Mouse (Mus musculus): ENCODE measurements around the gene Serpinb3a. TPM values are rescaled to one million over a fixed set of nuclear protein-coding genes. Genes with fewer than 3 reads are reported as not detected.
"Not testable (repeated sequence)": the region's sequence is repeated elsewhere in the genome, so short reads cannot be mapped to it uniquely, and the experiment has no call there.

The Serpinb3a gene
- not detected for total RNA-seq (2022)

- no peak for DNase-seq (ENCODE audit: low spot score in 2 of 2)
Observed at GRCm38 (mm10) chr1:107052203-107052602, at the start of gene Serpinb3a. Gene Serpinb3a, minus strand, starts transcription at chr1:107052303.

- DNase-seq (ENCODE audit: low spot score in 2 of 2) = no peak
Observed at GRCm38 (mm10) chr1:107098417-107098816, 46.3 kb upstream of the Serpinb3a start.

DNA sequence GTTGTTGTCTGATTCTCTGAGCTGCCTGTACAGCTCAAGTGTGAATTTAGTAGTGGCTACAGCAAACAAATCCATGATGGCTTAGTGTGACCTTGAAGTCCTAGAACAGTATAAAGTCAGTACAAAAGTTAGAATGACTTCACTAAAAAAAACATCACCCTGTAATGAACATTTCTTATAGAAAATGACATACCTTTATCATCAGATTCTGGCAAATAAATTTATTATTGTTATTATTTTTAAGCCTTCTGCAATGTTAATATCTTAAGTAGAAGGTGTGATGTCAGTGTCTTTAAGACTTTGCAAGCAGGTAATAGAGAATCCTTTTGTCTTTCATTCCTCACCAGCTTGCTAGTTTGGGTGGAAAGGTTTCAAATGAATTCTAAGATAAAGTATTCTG lies 31.3 kb upstream of the Serpinb3a start, which contains the start of gene Serpinb3d:
TSS of gene Serpinb3d (minus strand) at position 101 of the 400 bp plus-strand sequence.
- no peak for DNase-seq (ENCODE audit: low spot score in 2 of 2)

DNA sequence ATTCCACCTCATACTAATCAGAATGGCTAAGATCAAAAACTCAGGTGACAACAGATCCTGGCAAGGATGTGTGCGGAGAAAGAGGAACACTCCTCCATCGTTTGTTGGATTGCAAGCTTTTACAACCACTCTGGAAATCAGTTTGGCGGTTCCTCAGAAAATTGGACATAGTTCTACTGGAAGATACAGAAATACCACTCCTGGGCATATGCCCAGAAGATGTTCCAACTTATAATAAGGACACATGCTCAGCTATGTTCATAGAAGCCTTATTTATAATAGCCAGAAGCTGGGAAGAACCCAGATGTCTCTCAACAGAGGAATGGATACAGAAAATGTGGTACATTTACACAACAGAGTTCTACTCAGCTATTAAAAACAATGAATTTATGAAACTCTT lies 17.9 kb downstream of the Serpinb3a start:
- DNase-seq (ENCODE audit: low spot score in 2 of 2) = not testable (repeated sequence)

DNA sequence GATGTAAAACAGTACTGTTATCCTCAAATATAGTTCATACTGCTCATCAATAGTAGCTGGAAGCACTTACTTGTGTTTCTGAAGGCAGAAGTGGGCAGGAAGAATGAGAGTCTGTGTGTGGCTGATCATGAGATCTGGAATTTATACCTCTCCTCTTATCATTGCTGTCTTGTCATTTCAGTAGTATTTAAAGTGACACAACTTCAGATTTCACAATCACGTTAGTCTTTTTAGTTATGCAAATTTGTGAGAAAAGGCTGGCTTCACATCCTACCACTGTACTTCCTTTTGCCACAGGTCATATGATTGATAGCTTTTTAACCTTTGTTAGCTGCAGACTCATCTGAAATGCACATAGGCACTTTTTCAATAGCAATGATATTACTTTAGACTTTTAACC lies 26.2 kb downstream of the Serpinb3a start:
- DNase-seq (ENCODE audit: low spot score in 2 of 2) = no peak

GRCm38 (mm10) chr1:107015210-107015609 lies 36.9 kb downstream of the Serpinb3a start:
- no peak for DNase-seq (ENCODE audit: low spot score in 2 of 2)

GRCm38 (mm10) chr1:107014530-107014929 lies 37.6 kb downstream of the Serpinb3a start:
- no peak for DNase-seq (ENCODE audit: low spot score in 2 of 2)

- DNase-seq (ENCODE audit: low spot score in 2 of 2) = no peak
Observed at GRCm38 (mm10) chr1:107006316-107006715, 45.8 kb downstream of the Serpinb3a start.

GRCm38 (mm10) chr1:107001754-107002153 lies 50.3 kb downstream of the Serpinb3a start:
- DNase-seq (ENCODE audit: low spot score in 2 of 2) = no peak

DNA sequence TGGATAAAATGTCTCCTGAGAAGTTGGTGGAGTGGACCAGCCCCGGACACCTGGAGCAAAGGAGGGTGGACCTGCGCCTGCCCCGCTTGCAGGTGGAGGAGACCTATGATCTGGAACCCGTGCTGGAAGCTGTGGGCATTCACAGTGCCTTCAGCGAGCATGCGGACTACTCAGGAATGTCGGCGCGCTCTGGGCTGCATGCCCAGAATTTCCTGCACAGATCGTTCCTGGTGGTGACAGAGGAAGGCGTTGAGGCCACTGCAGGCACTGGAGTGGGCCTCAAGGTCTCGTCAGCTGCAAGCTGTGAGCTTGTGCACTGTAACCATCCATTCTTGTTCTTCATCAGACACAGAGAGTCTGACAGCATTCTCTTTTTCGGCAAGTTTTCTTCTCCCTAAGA lies 51.7 kb downstream of the Serpinb3a start:
- no peak for DNase-seq (ENCODE audit: low spot score in 2 of 2)

Other genes starting within 250 kb of the Serpinb3a start
- gene Serpinb5, start 191.1 kb downstream of the Serpinb3a start, total RNA-seq (2022) = not detected
- gene Serpinb12, start 117.9 kb downstream of the Serpinb3a start, total RNA-seq (2022) = not detected
- not detected for gene Serpinb13, start 71.3 kb downstream of the Serpinb3a start, total RNA-seq (2022)
- gene Serpinb3d, start 31.2 kb upstream of the Serpinb3a start, total RNA-seq (2022) = not detected
- gene Serpinb3b, start 226.1 kb upstream of the Serpinb3a start, total RNA-seq (2022) = not detected
- not detected for gene Serpinb3c, start 226.1 kb upstream of the Serpinb3a start, total RNA-seq (2022)